Mouse (Mus musculus): ENCODE results near the gene Nr5a1.

GRCm38 (mm10) chr2:38689881-38690280, 24.5 kb downstream of the Nr5a1 start:
- no peak for TF ChIP-seq CTCF (conservative IDR thresholded peaks at IDR 0.05; ENCODE audit: low read length)
- no peak for TF ChIP-seq NANOG (IDR thresholded peaks at IDR 0.05; ENCODE audit: borderline replicate concordance, low read length)
- no peak for TF ChIP-seq POU5F1 (IDR thresholded peaks at IDR 0.05; ENCODE audit: borderline replicate concordance, low read length)

Data from E14TG2a.4 (cell line).